Mouse (Mus musculus) urinary bladder, postnatal 25 days (tissue): ENCODE results near the gene Znrd1.

Experiments used
- DNase-seq: peaks from one replicate; pipeline ENCODE4 v3.0.0; 2022; ENCODE audit warnings: low spot score

Znrd1 gene

DNA sequence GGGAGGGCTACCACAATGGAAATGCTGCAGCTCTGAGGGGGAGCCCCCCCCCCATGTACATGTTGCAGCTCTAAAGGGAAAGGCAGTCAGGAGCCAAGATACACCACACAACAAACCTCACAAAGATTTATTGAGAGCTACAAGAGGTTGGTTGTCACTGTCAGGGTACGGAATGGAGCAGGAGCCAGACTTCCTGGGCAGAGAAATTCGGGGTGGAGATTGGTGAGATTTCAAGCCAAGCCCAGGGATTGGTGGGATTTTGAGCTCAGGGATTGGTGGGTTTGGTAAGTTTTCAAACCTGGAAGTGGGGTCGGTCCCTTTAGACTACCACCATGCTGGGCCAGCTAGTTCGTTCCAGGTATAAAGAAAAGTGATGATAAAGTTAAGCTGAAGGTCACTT is 34.9 kb downstream of the Znrd1 start:
- DNase-seq = no peak

DNA sequence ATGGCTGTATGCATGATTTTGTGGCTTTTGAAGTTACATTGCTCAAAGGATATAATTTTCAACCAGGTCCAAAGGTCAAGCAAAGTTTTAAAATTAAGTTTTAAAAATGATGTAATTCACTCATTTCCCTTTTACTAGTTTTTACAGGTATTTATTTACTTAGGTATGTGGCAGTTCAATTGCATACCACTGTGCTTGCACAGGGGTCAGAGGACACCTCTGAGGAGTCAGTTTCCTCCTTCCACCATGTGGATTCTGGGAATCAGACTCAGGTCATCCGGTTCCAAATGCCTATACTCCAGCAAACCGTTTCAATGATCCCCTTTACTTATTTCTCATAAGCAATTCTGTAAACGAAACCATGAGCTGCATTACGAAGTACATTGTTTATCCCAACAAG is 35.6 kb downstream of the Znrd1 start:
- DNase-seq = no peak

DNA sequence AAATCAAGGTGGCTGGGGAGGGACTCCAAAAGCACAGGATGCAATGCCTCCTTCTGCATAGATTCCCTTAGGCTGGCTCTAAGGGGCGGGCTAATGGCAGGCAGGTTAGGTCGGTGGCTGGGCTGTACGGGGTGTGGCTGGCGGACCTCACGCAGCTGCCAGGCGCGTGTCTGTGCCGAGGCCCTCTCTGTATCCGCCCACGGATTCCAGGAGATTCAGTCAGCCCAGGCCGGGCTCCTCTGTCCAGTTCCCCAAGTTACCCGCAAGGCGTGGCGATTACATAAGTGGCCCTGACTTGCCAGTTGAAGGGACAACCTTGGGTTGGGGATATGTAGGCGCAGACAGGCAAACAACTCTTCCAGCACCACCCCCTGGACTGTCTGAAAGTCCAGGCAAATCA is 38.1 kb downstream of the Znrd1 start:
- DNase-seq = peak; percentile 37

DNA sequence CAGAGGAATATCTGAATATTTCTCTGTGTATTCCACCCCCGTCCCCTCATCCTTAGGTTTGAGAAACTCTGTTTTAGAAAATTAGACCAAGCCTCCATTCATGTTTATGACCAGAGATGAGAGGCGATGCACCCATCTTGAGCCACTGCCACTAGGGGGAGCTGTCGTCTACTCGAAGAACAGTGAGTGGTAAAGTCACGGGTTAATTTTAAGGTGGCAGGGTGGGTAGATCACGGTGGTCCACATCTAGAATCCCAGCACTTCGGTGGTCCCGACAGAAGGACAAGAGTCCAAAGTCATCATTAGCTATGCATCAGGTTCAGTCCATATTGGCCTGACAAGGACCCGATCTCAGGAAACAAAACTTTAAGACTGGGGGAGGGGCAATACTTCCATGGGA is 43.3 kb downstream of the Znrd1 start:
- peak; percentile 71 for DNase-seq

DNA sequence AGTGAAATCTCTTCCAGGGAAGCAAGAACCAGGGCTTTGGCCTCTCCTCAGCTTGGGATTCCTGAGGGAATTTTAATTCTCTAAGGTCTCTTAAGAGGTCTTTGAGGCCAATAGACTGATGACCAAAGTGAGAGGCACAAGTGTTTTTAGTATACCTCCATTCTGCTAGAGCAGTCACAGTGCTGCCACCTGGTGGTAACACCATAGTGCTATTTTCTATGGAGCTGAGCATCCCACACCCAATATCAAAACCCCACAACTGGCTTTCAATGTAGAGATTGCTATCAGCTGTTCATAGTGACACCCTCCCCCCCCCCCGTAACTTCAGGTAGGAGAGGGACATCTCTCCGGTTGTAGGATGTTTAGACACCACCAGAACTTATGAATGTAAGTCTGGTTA is 44.3 kb downstream of the Znrd1 start:
- DNase-seq = peak; percentile 82

DNA sequence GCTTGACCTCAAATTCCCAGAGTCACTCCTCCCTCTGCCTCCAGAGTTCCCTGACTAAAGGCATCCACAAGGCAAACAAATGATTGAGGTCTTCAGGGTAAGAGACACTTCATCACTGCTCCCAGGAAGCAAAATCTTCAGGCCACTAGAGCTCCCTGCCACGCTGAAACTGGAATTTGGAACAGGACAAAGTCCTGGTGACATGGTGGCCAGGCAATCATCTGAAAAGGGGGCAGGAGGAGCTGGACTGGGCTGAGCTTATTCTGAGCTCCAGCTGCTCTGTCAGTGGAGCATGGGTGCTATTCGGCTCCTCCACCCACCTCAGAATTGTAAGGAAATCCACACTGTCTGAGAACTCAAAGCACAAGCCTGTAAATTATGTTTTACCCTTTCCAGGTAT is 46.3 kb downstream of the Znrd1 start:
- no peak for DNase-seq

DNA sequence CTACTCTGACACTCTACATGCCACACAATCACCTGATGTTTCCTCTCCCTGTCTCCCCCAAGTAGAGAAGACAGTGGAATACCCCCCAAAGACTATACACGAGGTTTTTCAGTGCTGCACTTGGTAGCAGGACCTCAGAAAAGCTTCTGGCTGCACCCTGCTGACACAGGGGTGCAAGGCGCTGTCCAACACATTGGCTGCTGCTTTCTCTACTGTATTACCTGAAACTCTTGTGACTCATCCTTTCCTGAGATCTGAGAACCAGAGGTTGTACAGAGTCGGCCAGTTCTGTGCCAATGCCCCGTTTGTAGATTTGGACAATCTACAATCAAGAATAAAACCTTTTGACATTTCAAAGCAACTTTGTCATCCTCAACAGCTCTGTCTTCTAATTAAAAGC is 48.6 kb downstream of the Znrd1 start:
- DNase-seq = no peak

DNA sequence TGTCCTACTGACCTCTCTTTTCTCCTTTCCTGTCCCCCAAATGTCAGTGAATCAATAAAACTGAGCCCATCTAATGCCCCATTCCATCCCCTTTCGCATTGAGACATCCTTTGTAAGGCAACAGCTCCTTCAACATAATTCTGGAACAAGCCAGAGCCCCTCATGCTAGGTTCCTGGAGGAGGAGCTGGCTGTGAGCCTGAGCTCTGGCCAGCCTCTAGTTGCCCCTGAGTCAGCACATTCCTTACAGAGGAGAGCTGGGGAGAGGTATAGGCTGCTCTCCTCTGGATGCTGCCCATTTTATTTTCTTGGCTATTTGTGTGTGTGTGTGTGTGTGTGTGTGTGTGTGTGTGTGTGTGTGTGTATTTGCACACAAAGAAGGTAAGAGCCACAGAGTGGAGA is 50.1 kb downstream of the Znrd1 start:
- DNase-seq = no peak
